Mouse (Mus musculus): Measurements from ENCODE around the gene Wdr60.
"Not testable (repeated sequence)": the region's sequence is repeated elsewhere in the genome, so short reads cannot be mapped to it uniquely, and the experiment has no call there.

DNA sequence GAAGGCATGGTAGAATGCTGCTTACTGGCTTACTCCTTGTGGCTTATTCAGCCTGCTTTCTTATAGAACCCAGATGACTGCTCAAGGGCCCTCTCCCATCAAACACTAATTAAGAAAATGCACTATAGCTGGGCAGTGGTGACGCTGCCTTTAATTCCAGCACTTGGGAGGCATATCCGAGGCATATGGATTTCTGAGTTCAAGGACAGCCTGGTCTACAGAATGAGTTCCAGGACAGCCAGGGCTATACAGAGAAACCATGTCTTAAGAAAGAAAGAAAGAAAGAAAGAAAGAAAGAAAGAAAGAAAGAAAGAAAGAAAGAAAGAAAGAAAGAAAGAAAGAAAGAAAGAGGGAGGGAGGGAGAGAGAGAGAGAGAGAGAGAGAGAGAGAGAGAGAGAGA, 12.3 kb upstream of the Wdr60 start, which contains the start of gene Gm11027:
- not testable (repeated sequence) for TF ChIP-seq CTCF (IDR thresholded peaks at IDR 0.05; ENCODE audit: low read depth, low read length); POLR2A (IDR thresholded peaks at IDR 0.05; ENCODE audit: borderline replicate concordance, low read depth, low read length)

Data from bone marrow macrophage, adult 2 months (primary cell).